Mouse (Mus musculus) lung, adult 2 months (tissue): ENCODE measurements around the gene C1qtnf9.

Experiments
- CTCF ChIP-seq: fragments of 200-500 bp; IDR thresholded peaks from 2 replicates; pipeline ENCODE4 v1.5.1; 2011; ENCODE audit warnings: mild to moderate bottlenecking, low read length, control low read depth; ENCODE audit not compliant: insufficient read depth
- POLR2A ChIP-seq: fragments of 200-500 bp; IDR thresholded peaks from 2 replicates; pipeline ENCODE4 v1.6.1; 2011; ENCODE audit warnings: low read depth, mild to moderate bottlenecking, control low read depth, low read length, borderline replicate concordance; ENCODE audit errors: extremely low read depth

- TF ChIP-seq CTCF (no peak), POLR2A (no peak)
These were observed 24.3 kb upstream of the C1qtnf9 start for GRCm38 (mm10) chr14:60743681-60744080.
